Mouse (Mus musculus): ENCODE measurements around the gene Ptpn6.
"Not testable (repeated sequence)": the region's sequence is repeated elsewhere in the genome, so short reads cannot be mapped to it uniquely, and the experiment has no call there.

The Ptpn6 gene

GRCm38 (mm10) chr6:124699962-124700610, 38.4 kb downstream of the Ptpn6 start:
- DNase-seq (ENCODE audit: low read depth, low spot score): no peak

DNA sequence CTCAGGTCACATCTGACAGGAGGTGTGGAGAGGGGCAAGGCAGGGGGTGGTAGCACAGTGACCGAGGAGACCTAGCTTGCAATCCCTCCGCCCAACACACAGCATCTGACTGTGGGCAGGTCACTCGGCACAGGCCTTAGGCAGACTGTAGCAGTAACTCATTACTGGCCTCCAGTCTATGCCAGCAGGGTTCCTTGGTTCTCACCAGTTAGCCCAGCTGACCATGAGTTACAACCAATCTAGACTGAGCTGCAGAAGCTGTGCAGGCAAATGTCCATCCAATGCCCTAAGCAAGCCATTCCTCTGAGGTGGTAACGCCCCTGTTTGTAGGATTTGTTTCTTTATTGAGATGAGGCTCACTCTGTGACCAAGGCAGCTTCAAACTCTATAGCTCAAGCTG, 39.1 kb downstream of the Ptpn6 start:
- no peak for DNase-seq (ENCODE audit: low read depth, low spot score)

DNA sequence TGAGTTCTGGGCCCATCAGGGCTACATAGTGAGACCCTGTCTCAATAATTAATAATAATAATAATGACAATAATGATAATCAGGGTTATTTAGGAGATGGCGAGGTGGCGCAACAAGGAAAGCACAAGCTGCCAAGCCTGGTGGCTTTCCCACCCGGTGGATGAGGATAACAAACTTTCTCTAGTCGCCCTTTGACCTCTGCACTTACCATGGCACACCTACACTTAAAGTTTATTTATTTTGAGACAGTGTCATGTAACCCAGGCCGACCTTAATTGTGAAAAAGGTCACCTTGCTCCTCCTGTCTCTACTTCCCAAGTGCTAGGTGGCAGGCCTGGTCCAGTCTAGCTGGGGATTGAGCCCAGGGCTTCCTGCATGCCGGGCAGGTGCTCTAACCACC, 39.8 kb downstream of the Ptpn6 start:
- DNase-seq (ENCODE audit: low read depth, low spot score): no peak

GRCm38 (mm10) chr6:124696441-124697150, 41.9 kb downstream of the Ptpn6 start:
- DNase-seq (ENCODE audit: low read depth, low spot score): no peak

GRCm38 (mm10) chr6:124694166-124694955, 44.2 kb downstream of the Ptpn6 start:
- DNase-seq (ENCODE audit: low read depth, low spot score): peak; percentile 75

DNA sequence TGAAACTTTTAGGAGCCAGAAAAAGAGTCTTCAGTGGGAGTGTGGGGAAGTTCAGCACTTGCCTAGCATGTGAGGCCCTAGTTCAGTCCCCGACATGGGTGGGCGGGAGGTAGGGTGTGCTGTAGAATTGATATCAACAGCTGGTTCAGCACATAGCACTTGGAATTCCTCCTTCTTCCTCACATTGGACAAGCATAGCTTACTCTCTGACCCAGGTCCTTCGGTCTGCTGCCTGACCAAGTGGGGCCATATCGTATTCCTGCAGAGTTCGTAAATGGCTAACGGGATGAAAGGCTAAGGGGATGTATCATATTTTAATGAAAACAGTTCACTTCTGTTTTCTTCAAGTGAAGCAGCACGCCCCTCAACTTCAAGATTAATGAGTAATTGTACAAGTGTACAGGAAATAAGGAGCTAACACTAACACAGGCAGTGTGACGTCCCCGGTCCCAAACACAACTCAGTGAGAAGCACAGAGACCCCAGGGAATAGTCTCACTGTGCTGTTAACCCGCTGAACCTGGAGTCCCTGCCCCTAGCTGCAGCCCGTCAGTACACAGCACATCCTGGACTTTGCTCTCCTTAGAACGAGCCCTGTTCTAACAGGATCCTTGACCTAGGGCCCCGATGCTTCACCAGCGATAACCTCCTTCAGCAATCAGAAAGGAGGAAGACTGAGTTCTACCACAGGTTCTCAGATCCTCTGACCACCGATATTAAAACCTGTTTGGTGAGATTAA, 45.1 kb downstream of the Ptpn6 start:
- no peak for DNase-seq (ENCODE audit: low read depth, low spot score)

GRCm38 (mm10) chr6:124690517-124690916, 48.0 kb downstream of the Ptpn6 start:
- DNase-seq (ENCODE audit: low read depth, low spot score): no peak

DNA sequence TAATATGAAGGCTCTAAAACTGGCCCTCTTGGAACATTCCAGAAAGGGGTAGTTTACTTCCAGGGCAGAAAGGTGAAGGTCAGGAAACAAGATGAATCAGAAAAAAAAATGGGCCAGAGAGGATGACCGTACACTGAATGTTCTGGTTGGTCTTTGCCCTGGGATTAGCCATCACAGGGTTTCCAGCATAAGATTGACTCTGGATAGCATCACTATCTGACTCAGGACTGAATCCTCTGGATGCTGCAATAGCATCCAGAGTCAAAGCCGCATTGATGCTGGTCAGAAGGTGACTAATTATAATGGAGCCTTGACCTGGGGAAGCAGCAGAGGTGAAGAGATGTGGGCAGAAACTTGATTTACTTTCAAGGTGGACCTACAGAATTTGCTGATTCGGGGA, 49.5 kb downstream of the Ptpn6 start:
- DNase-seq (ENCODE audit: low read depth, low spot score): no peak

GRCm38 (mm10) chr6:124688151-124688758, 50.3 kb downstream of the Ptpn6 start:
- no peak for DNase-seq (ENCODE audit: low read depth, low spot score)

DNA sequence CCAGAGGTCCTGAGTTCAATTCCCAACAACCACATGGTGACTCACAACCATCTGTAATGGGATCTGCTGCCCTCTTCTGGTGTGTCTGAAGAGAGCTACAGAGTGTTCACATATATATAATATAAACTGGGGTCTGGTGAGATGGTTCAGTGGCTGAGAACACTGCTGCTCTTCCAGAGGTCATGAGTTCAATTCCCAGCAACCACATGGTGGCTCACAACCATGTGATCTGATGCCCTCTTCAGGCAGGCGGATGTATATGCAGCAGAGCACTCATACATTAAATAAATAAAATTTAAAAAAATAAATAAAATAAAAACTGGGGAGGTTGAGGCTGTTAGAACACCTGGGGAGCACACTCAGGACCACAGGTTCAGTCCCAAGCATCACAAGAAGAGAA, 51.9 kb downstream of the Ptpn6 start:
- not testable (repeated sequence) for DNase-seq (ENCODE audit: low read depth, low spot score)

GRCm38 (mm10) chr6:124685606-124686386, 52.7 kb downstream of the Ptpn6 start:
- no peak for DNase-seq (ENCODE audit: low read depth, low spot score)

DNA sequence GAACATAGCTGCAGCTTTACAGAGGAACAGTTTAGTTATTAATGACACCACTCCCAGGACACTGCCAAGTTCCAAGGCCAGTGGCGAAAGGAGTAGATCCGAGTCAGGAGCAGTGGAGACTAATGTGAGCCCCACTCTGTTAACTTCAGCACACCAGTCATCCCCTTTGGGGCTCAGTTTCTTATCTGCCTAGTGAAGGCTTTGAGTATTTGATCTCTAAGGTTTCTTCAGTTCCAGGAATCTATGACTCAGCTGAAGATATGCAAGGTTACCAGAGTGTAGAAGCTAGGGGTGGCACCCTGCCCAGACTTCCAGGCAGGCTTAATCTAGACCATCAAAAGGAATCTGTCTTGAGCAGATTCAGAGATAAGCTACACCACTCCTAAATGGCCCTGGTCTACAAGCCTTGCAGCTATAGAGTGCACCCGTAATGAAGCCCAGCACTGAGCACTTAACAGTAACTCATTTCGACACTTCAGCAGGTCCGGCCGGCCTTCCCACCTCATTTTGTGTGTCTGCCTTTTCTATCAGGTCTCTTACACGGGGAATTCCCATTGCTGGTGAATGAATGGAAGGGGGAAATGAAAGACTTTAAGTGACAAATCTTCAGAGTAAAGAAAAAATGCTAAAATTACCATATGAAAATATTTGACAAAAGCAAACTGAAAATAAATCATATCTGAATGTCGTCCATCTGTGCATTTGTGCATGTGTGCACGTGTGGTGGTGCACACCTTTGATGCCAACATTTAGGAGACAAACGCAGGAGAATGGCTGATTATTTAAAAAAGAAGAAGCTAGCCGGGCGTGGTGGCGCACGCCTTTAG, 54.7 kb downstream of the Ptpn6 start:
- peak; percentile 34 for DNase-seq (ENCODE audit: low read depth, low spot score)

- not testable (repeated sequence) for DNase-seq (ENCODE audit: low read depth, low spot score)
Measured at GRCm38 (mm10) chr6:124682291-124682690, 56.2 kb downstream of the Ptpn6 start.

GRCm38 (mm10) chr6:124679486-124679885, 59.0 kb downstream of the Ptpn6 start:
- no peak for DNase-seq (ENCODE audit: low read depth, low spot score)

DNA sequence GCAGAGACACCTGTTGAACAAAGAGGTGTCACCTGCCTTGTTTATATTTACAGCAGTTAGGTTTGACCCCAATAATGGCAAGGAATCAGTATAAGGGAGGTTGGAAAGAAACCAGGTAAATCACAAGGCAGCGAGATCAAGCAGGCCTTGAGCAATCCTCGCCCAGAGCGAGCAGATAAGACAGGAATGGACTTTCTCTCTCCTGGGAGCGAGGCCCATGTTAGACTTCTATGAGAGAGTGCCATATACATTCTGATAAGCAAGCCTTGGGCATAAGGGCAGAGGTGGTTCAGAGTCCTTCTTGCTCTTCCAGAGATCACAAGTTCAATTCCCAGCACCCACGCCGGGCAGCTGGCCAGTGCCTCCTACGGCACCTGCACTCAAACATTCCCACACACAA, 59.7 kb downstream of the Ptpn6 start:
- no peak for DNase-seq (ENCODE audit: low read depth, low spot score)

- no peak for DNase-seq (ENCODE audit: low read depth, low spot score)
Measured at GRCm38 (mm10) chr6:124676171-124676570, 62.3 kb downstream of the Ptpn6 start.

- DNase-seq (ENCODE audit: low read depth, low spot score): no peak
Measured at GRCm38 (mm10) chr6:124674591-124674990, 63.9 kb downstream of the Ptpn6 start.

- DNase-seq (ENCODE audit: low read depth, low spot score): no peak
Measured at GRCm38 (mm10) chr6:124673619-124674018, 64.9 kb downstream of the Ptpn6 start.

- DNase-seq (ENCODE audit: low read depth, low spot score): no peak
Measured at GRCm38 (mm10) chr6:124672100-124672499, 66.4 kb downstream of the Ptpn6 start.
